Mouse (Mus musculus): ENCODE measurements around the gene Rfng.

DNA sequence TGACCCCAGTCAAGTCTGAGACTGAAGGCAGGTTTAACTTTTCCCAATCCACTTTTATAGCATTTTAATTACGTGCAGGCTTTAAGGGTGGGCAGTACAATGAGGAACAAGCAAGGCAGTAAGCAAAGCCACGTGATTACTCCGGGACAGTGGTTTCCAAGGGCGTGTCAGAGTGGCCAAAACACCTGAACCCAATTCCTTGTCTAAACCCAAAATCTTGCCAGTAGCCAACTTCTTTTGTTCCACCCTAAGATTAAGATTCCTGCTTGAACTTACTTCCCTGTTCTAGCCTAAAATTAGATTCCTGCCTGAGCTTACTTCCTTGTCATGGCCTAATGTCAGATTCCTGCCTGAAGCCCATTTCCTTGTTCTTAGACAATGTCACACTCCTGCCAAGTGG, 36.0 kb downstream of the Rfng start:
- TF ChIP-seq POLR2A (IDR thresholded peaks at IDR 0.05; ENCODE audit: control insufficient read depth in 1 of 2, insufficient read depth in 1 of 2, low read depth in 1 of 2, low read length in 2 of 2, poor library complexity in 1 of 2): no peak
- TF ChIP-seq E2F4 (IDR thresholded peaks at IDR 0.05; ENCODE audit: borderline replicate concordance, low read depth, low read length): no peak
- no peak for TF ChIP-seq JUND (IDR thresholded peaks at IDR 0.05; ENCODE audit: low read depth, low read length)
- no peak for TF ChIP-seq EP300 (IDR thresholded peaks at IDR 0.05; ENCODE audit: low read depth in 1 of 2, low read length in 2 of 2)
- no peak for TF ChIP-seq UBTF (IDR thresholded peaks at IDR 0.05; ENCODE audit: borderline replicate concordance, insufficient read depth, low read depth, low read length)
- TF ChIP-seq TCF12 (IDR thresholded peaks at IDR 0.05; ENCODE audit: low read depth, low read length): no peak
- TF ChIP-seq KAT2A (conservative IDR thresholded peaks at IDR 0.05; ENCODE audit: low read depth, low read length): no peak
- no peak for TF ChIP-seq CTCF (IDR thresholded peaks at IDR 0.05 in 2 of 3, conservative IDR thresholded peaks at IDR 0.05 in 1 of 3; ENCODE audit: control insufficient read depth in 1 of 3, insufficient read depth in 1 of 3, low read depth in 2 of 3, low read length in 3 of 3, poor library complexity in 1 of 3, severe bottlenecking in 1 of 3)
- TF ChIP-seq HCFC1 (IDR thresholded peaks at IDR 0.05; ENCODE audit: low read depth, low read length): no peak
- no peak for TF ChIP-seq SMC3 (IDR thresholded peaks at IDR 0.05; ENCODE audit: low read depth, low read length)
- peak; percentile 60 for TF ChIP-seq USF1 (IDR thresholded peaks at IDR 0.05; ENCODE audit: low read depth, low read length)
- TF ChIP-seq MYC (IDR thresholded peaks at IDR 0.05; ENCODE audit: low read depth, low read length): no peak
- TF ChIP-seq POLR2AphosphoS2 (IDR thresholded peaks at IDR 0.05; ENCODE audit: low read length): no peak
- peak; percentile 55; the same call in 1 of the 2 replicates for TF ChIP-seq MAX (IDR thresholded peaks at IDR 0.05; ENCODE audit: low read length)
